Mouse (Mus musculus): Measurements from ENCODE around the gene Ttll11. TPM values are rescaled to one million over a fixed set of nuclear protein-coding genes. Genes with fewer than 3 reads are reported as not detected.

Ttll11 gene
- polyA plus RNA-seq, 1 experiment from 2014 or later, result 0.19 TPM

Other genes starting within 250 kb of the Ttll11 start
- 83.2 to 127 TPM (median 84.4 TPM) in 3 replicates for gene Ndufa8, start 69.5 kb upstream of the Ttll11 start, polyA plus RNA-seq (2018)
- not detected in 3 replicates for gene Morn5, start 69.5 kb upstream of the Ttll11 start, polyA plus RNA-seq (2018)
- gene Lhx6, start 125.5 kb upstream of the Ttll11 start, polyA plus RNA-seq (2018), result not detected in 3 replicates
- gene Mrrf, start 156.5 kb upstream of the Ttll11 start, polyA plus RNA-seq (2018), result 7.1 to 14.0 TPM (median 9.3 TPM) in 3 replicates
- 18.1 to 21.6 TPM (median 19.1 TPM) in 3 replicates for gene Rbm18, start 156.9 kb upstream of the Ttll11 start, polyA plus RNA-seq (2018)